Mouse (Mus musculus) activated CD4-positive, CD25-positive, alpha-beta regulatory T cell (primary cell): ENCODE data around the gene Fat4. TPM values are rescaled to one million over a fixed set of nuclear protein-coding genes. Genes with fewer than 3 reads are reported as not detected.

Source experiments
- polyA plus RNA-seq, 2 experiments: library from polyadenylated mRNA; unstranded; fragments of 100-300 nt; shearing (Covaris generic); gene quantifications; one replicate each; pipeline ENCODE4 v1.2.1; 2017

Gene Fat4
- under 1 TPM in 1 of 2 experiments, not detected in 1; 0.12 TPM for polyA plus RNA-seq

GRCm38 (mm10) chr3:38886890-38887355 lies at the start of gene Fat4:
Fat4 (plus strand) TSS chr3:38886940.

